Mouse (Mus musculus) MN1 (cell line): ENCODE data around the gene Ube2k.

ENCODE experiments used
- DNase-seq: peaks from one replicate; pipeline ENCODE4 v3.0.0-alpha.2; 2016; ENCODE audit warnings: low spot score

Gene Ube2k

DNA sequence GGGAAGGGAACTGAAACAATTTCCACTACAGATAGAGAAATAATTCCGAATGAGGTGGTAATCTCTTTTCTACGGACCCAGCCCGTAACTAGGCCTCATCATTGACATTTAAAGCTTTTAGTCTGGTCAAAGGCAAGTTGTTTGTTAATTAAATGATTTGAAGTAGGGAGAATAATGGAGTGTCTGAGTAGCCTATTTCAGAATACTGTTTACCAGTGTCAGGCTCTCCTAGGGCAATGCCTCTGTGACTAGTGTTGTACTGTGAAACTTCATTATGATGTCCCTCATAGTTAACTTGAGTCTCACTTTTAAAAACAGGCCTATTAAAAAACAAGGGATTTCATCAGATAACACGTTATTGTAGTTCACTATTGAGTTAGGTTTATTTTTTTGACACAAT is 1.1 kb downstream of the Ube2k start:
- peak; percentile 21 for DNase-seq

DNA sequence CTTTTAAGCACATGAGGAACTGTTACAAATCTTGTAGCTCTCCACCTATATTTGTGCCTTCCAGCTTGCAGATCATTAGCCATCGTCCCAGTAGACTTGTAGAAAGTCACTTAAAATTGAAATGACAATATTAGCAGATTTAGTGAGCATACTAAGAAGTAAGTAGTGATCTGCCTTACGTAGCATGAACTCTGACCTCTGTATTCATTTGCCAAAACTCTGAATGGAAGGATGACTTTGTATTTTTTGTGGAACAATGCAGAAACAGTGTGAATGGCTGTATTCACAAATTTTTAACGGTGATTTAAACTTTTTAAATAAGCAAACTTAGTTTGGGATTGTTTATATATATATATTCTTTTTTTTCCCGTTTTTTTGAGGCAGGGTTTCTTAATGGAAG is 1.8 kb downstream of the Ube2k start:
- DNase-seq = no peak

GRCm38 (mm10) chr5:65539786-65540185 is 2.8 kb downstream of the Ube2k start:
- DNase-seq = no peak

GRCm38 (mm10) chr5:65541889-65542288 is 4.9 kb downstream of the Ube2k start:
- no peak for DNase-seq

GRCm38 (mm10) chr5:65543491-65543890 is 6.5 kb downstream of the Ube2k start:
- no peak for DNase-seq

- no peak for DNase-seq
Measured at GRCm38 (mm10) chr5:65544616-65545015, 7.6 kb downstream of the Ube2k start.

DNA sequence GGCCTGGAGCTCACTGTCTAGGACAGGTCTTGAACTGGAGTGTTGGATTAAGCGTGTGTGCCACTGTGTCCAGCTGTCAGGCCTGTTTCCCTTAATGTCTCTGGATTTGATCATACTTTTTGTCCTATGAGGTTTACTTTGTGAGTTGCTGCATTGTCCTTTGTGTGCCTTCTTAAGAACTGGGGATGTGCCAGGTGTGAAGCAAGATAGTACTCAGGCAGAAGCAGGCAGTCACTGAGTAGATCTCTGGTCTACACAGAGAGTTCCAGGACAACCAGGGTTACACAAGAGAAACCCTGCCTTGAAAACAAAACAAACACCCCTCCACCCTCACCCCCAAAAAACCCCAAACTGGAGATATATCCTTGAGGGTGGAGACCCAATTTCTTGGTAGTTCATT is 12.6 kb downstream of the Ube2k start:
- no peak for DNase-seq

- peak; percentile 12 for DNase-seq
Measured at GRCm38 (mm10) chr5:65557109-65557508, 20.1 kb downstream of the Ube2k start.

- DNase-seq = no peak
Measured at GRCm38 (mm10) chr5:65561125-65561893, 24.3 kb downstream of the Ube2k start.

DNA sequence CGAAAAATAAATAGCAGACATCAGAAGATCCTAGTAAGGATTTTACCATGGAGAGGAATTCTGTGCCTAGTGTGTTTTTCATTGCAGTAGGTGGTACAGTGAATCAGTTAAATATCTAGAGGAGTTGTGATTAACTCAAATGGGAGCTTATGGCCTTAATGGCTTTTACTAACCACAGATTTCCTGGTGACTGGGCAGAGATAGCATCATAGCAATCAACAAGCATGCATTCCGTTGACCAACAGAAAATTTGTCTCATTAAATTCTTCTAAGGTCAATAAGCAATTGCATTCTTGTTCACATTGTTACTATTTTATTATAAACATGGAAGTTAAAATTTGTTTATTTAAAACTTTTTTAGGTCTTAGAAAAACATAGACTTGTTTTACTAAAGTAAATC is 28.5 kb downstream of the Ube2k start:
- no peak for DNase-seq

DNA sequence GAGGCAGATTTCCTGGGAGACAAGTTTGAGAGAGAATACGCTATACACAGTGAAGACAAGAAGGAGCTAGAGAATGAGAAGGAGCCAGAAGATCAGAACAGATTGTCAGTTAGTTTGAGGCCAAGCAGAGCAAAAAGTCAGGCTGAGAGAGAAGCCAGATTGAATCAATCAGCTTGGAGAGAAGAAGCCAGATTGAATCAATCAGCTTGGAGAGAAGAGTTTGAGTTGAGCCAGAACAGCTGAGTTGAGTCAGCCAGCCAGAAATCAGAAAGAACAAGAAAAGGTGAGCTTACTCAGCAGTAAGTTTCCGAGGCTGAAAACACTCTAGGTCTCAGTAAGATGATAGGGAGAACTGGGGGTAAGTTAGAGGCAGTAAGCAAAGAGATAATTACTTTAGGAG is 37.8 kb downstream of the Ube2k start:
- no peak for DNase-seq

DNA sequence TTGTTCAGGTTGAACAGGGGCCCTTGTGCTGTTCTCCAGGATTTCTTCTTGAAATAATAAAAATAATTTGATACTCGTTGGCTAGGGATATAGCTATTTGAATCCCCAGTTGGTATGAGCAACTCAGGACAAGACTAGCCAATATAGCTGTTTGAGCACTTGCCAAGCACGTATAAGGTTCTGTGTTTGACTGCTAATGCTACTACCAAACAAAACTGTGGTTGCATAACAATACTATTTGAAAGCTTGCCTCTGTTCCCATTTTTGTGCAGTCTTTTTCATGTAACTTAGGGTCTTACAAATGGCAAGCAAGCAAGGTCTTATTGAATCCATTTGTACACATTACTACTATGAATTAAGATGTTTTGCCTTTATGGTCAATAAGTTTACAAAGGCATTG is 38.9 kb downstream of the Ube2k start:
- no peak for DNase-seq

DNA sequence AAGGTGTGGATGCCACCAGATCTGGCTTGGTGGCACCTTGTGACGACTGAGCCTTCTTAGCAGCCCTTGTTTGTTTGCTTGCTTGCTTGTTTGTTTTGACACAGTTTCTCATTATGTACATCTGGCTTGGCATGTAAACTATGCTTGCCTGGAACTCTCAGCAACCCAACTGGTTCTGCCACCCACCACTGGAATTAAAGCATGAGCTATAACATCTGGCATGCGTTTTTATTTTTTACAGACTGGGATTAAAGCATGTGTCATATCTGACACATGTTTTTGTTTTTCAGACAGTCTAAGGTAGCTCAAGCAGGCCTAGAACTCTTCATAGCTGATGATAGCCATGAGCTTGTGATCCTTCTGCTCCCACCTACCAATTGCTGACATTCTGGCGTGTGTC is 41.5 kb downstream of the Ube2k start:
- no peak for DNase-seq

DNA sequence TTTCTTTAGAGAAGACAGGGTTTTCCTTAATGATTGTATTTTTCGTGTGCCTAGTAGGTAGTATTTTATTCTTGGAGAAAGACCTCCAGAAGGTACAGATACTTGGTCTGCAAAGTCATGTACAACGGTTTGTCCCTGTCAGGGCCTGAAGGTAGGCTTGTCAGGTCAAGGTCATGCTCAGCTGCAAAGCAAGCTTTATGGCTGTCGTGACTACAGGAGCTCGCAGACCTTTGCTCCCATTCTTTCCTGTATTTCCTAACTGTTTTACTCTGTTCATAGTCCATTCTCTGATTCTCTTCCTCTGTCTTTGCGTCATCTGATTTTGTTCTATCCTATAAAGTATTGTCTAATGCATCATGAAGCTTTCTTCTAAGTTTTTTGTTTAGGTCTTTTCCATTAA is 49.3 kb downstream of the Ube2k start:
- no peak for DNase-seq

GRCm38 (mm10) chr5:65590199-65590598 is 53.2 kb downstream of the Ube2k start:
- DNase-seq = no peak

DNA sequence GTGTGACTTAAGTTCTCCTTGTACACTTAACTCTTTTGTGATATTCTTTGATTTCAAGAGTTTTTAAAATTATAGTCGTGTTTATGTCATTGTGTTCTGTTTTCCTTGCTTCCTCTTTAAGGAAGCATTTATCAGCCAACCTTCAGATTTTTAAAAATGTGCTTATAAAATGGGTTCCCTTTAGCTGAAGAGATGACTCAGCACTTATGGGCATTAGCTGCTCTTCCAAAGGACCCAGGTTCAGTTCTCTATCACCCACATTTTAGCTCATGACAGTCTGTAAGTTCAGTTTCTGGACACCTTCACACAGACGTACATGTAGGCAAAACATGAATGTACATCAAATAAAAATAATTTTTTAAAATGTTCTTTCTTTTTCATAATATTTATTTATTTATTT is 55.4 kb downstream of the Ube2k start:
- DNase-seq = no peak

DNA sequence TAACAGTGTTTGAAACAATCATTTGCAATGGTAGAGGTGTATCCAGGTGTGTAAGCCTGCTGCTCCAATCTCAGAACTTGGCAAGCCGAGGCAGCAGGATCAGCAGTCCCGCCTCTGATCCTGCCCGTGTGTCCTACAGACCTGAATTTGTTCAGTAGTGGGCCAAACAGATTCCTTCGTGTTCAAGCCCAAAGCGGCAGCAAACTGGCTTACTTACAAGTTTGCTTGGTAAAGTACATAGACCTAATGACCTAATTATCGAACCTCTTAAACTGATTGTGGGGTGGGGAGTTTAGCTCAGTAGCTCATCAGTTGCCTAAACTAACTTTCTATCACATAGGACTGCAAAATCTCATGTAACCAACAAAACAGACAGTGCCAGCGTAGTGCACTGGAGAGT is 62.6 kb downstream of the Ube2k start:
- DNase-seq = no peak

DNA sequence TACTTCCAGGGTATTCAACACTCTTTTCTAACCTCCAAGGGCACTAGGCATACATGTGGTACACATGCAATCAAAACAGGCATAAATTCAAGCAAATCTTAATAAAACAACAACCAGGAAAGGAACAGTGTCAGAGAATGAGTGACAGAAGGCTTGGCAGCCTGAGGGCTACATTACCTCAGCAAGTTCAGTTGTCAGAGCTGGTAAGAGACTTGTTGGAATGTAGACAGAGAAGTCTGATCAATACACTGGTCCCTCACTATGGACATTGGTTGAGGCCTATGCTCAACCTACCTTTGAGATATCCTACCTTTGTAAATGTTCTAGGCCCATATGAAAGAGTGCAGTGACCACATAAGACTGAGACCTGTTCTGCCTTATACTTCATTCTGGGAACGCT is 69.8 kb downstream of the Ube2k start:
- DNase-seq = no peak

- DNase-seq = no peak
Measured at GRCm38 (mm10) chr5:65609769-65610168, 72.7 kb downstream of the Ube2k start.

GRCm38 (mm10) chr5:65610541-65610940 is 73.5 kb downstream of the Ube2k start:
- DNase-seq = no peak

DNA sequence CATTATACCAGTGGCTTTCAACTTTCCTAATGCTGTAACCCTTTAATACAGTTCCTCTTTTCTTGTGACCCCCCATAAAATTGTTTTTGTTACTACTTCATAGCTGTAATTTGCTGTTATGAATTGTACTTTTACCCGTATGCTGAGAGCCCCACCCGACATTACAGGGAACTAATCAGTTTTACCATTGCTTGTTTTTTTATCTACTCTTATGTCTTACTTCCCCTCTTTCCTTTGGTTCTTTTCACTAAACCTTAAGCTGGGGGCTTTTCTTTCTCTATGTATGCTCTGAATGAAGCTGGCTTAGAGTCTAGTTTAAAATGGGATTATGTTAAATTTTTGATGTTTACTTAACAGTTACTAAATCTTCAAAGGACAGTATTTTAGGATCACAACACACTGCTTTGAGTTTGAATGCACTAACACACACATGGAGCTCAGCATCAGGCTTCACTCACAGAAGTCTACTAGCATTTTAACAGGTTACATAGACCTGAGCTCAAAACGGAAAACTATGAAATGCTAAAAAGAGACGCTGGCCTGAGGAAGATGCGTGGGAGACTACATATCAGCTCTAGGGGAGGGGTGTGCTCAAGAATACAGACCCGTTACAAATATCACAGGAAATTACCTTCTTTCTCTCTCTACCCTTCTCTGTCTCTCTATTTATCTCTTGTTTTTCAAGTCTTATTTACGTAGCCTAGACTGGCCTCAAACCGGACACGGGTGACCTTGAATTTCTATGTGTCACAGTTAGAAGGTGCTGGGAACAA is 76.3 kb downstream of the Ube2k start:
- DNase-seq = no peak

GRCm38 (mm10) chr5:65624340-65624739 is 87.3 kb downstream of the Ube2k start:
- no peak for DNase-seq

DNA sequence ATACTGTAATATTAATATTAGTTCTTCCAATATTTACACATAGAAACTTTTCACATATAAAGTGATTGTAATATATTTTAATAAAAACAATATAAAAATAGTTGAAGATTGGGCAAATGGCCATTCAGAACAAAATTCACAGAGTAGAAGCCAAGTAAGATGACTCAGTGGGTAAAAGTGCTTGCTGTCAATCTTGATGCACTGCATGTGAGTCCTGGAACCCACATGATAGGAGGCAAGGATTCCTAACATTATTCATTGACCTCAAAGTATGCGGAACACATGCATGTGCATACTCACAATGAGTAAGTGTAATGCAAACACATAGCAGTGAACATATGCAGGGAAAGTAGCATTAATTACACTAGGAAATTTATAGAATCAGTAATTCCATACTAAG is 101.9 kb downstream of the Ube2k start:
- no peak for DNase-seq
